Mouse (Mus musculus): ENCODE measurements around the gene Hs3st3a1. TPM values are rescaled to one million over a fixed set of nuclear protein-coding genes. Genes with fewer than 3 reads are reported as not detected.

Gene Hs3st3a1
- polyA plus RNA-seq, 1 experiment from 2014 or later: 1.1 TPM

DNA sequence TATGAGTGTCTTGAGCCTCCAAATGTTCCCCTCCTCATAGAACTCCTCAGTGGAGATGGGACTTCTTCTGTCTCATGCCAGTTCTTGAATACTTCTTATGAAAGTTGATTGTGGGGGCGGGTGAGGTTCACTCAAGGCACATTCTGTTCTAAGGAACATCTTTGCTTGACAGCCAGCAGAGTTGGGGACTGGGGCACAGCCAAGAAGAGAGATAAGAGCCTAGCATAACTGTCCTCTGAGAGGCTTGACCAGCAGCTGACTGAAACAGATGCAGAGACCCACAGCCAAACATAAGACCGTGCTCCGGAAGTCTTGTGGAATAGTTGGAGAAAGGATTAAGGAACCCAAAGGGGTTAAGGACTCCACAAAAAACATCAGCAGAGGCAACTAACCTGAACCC, 102.1 kb downstream of the Hs3st3a1 start:
- WGBS: 86% methylated on average over 3 of the region's 3 CpGs
- H3K4me3 ChIP-seq (replicated peaks; ENCODE audit: low read length): no peak overlapping the region
- no peak overlapping the region for H3K4me2 ChIP-seq (ENCODE audit: low read depth, low read length)
- no peaks in the 10 kb centered on the region for H3K27me3 ChIP-seq (ENCODE audit: control insufficient read depth, insufficient read depth, low read length)
- no peak overlapping the region for H3K27ac ChIP-seq (ENCODE audit: low read length)
- no peak for ATAC-seq (ENCODE audit: insufficient read depth, low FRiP score)
- H3K9ac ChIP-seq (ENCODE audit: low read length): no peak overlapping the region
- H3K9me3 ChIP-seq (replicated peaks; ENCODE audit: control insufficient read depth, low read length): no peaks in the 10 kb centered on the region
- H3K36me3 ChIP-seq (ENCODE audit: control insufficient read depth, insufficient read depth, low read length): no peaks in the 10 kb centered on the region
- no peaks in the 10 kb centered on the region for H3K4me1 ChIP-seq (ENCODE audit: control insufficient read depth, insufficient read depth, low read length)

DNA sequence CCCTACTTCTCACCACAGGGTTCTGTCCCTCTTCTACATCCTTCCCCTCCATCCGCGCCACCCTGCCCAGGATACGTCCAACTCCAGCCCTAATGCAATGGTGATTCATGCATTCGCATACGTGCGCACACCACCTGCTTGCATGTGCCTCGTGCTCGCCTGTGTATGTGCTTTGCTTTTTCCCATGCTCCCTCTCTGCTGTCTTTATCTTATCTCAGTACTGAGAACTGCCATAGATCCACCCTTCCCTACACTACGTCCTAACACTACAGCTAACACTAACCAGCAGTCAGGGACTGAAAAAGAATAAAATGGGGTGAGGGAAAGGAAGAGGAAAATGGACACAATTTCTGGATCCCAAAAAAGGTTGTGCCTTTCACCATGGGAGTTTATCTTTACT, 106.7 kb downstream of the Hs3st3a1 start:
- Histone ChIP-seq H3K27ac (ENCODE audit: low read length) (no peak overlapping the region), H3K4me2 (ENCODE audit: low read depth, low read length) (no peak overlapping the region), H3K4me1 (ENCODE audit: control insufficient read depth, insufficient read depth, low read length) (0 out of 2 replicates have a peak, but pooled peaks cover 3% of the 10 kb centered on the region), H3K9ac (ENCODE audit: low read length) (no peak overlapping the region), H3K9me3 (replicated peaks; ENCODE audit: control insufficient read depth, low read length) (no peaks in the 10 kb centered on the region), H3K27me3 (ENCODE audit: control insufficient read depth, insufficient read depth, low read length) (no peaks in the 10 kb centered on the region), H3K36me3 (ENCODE audit: control insufficient read depth, insufficient read depth, low read length) (no peaks in the 10 kb centered on the region), H3K4me3 (replicated peaks; ENCODE audit: low read length) (no peak overlapping the region)
- peak; percentile 81; the same call in 1 of the 2 replicates for ATAC-seq (ENCODE audit: insufficient read depth, low FRiP score)
- WGBS: 78% methylated on average over 9 of the region's 9 CpGs

DNA sequence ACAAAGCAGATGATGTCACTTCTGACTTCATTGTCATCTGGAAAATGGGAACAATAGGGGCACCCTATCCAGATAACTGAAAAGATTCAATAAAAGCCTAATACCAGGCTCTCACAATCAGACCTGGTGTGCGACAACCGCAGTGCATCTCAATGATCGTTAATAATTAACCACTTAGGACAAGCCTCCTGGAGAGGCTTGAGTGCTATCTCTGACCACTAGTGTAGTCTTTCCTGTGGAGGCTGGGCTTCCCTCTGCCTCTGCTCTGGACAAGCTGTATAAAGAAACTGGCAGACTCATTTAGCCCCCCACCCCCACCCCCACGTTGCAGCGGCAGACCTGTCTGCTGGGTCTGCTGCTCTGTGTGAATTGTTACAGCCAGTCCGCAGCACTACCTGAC, 107.2 kb downstream of the Hs3st3a1 start:
- Histone ChIP-seq H3K27me3 (ENCODE audit: control insufficient read depth, insufficient read depth, low read length) (no peaks in the 10 kb centered on the region), H3K4me2 (ENCODE audit: low read depth, low read length) (no peak overlapping the region), H3K36me3 (ENCODE audit: control insufficient read depth, insufficient read depth, low read length) (no peaks in the 10 kb centered on the region), H3K9ac (ENCODE audit: low read length) (no peak overlapping the region), H3K4me1 (ENCODE audit: control insufficient read depth, insufficient read depth, low read length) (0 out of 2 replicates have a peak, but pooled peaks cover 3% of the 10 kb centered on the region), H3K4me3 (replicated peaks; ENCODE audit: low read length) (no peak overlapping the region), H3K9me3 (replicated peaks; ENCODE audit: control insufficient read depth, low read length) (no peaks in the 10 kb centered on the region), H3K27ac (ENCODE audit: low read length) (no peak overlapping the region)
- WGBS: 43% methylated on average over 6 of the region's 6 CpGs
- ATAC-seq (ENCODE audit: insufficient read depth, low FRiP score): peak; percentile 77; the same call in 1 of the 2 replicates

DNA sequence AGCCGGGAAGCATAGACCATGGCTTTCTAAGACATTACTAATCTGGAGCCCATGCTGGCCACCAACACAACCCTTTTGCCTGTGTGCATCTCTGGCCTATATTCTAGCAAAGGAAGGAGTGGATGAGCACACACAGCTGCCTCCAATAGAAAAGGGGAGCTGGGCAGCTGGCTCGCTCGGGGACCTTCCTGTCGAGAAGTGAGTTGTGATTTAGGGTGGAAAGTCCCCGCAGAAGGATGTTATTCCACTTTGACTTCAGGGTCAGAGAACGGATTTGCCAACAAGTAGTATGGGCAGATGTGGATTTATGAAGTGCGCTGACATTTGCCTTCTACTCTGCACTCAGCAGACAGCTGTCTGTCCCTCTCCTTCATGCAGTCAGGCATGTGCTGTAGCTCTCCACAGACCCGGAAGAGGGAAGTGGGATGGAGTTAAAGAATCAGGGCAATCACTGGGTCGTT, 108.1 kb downstream of the Hs3st3a1 start:
- ATAC-seq (ENCODE audit: insufficient read depth, low FRiP score): no peak
- H3K27ac ChIP-seq (ENCODE audit: low read length): no peak overlapping the region
- H3K4me1 ChIP-seq (ENCODE audit: control insufficient read depth, insufficient read depth, low read length): 0 out of 2 replicates have a peak, but pooled peaks cover 3% of the 10 kb centered on the region
- no peak overlapping the region for H3K4me3 ChIP-seq (replicated peaks; ENCODE audit: low read length)
- H3K9ac ChIP-seq (ENCODE audit: low read length): no peak overlapping the region
- no peak overlapping the region for H3K4me2 ChIP-seq (ENCODE audit: low read depth, low read length)
- no peaks in the 10 kb centered on the region for H3K36me3 ChIP-seq (ENCODE audit: control insufficient read depth, insufficient read depth, low read length)
- H3K27me3 ChIP-seq (ENCODE audit: control insufficient read depth, insufficient read depth, low read length): no peaks in the 10 kb centered on the region
- no peaks in the 10 kb centered on the region for H3K9me3 ChIP-seq (replicated peaks; ENCODE audit: control insufficient read depth, low read length)
- WGBS: 52% methylated on average over 9 of the region's 9 CpGs

DNA sequence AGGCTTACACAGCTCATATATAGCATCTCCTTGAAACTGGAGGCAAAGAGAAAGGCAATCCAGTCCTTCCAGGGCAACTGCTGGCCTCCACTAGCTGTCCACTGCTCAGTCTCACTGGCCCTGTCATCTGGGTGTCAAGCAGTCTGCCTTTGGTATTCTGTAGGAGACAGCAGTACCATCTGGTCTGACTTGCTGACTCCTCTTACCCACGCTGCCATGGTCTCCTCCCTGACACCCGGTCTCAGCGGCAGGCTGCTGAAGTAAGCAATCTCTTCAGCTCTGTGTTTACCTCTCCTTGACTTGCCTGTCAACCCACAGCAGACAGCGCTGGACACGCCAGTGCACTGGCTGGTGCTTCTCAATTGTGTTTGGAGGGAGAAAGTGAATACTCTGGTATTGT, 109.1 kb downstream of the Hs3st3a1 start:
- Histone ChIP-seq H3K9ac (ENCODE audit: low read length) (no peak overlapping the region), H3K27me3 (ENCODE audit: control insufficient read depth, insufficient read depth, low read length) (no peaks in the 10 kb centered on the region), H3K4me1 (ENCODE audit: control insufficient read depth, insufficient read depth, low read length) (0 out of 2 replicates have a peak, but pooled peaks cover 3% of the 10 kb centered on the region), H3K9me3 (replicated peaks; ENCODE audit: control insufficient read depth, low read length) (no peaks in the 10 kb centered on the region), H3K27ac (ENCODE audit: low read length) (no peak overlapping the region), H3K4me3 (replicated peaks; ENCODE audit: low read length) (no peak overlapping the region), H3K36me3 (ENCODE audit: control insufficient read depth, insufficient read depth, low read length) (no peaks in the 10 kb centered on the region), H3K4me2 (ENCODE audit: low read depth, low read length) (no peak overlapping the region)
- 35% methylated on average over 5 of the region's 5 CpGs for WGBS
- ATAC-seq (ENCODE audit: insufficient read depth, low FRiP score): no peak

DNA sequence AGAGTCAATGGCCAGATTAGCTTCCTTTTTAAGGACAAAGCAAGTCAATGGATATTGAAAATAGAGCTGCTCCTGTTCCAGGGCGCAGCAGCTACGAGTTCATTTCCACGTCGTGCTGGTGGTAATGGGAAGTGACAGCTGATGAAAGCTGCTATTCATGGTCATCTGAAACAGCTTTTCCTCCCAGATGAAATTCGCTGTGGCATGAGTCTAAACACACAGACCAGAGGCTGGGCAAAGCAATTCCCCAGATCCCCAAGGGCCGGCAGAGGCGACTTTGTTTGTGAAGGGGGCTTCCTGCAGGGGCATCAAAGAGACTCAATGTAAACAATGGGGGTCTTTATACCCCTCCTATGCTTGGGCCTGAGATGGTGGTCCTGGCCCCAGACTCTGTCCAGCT, 114.2 kb downstream of the Hs3st3a1 start:
- H3K9me3 ChIP-seq (replicated peaks; ENCODE audit: control insufficient read depth, low read length): no peaks in the 10 kb centered on the region
- no peaks in the 10 kb centered on the region for H3K4me1 ChIP-seq (ENCODE audit: control insufficient read depth, insufficient read depth, low read length)
- H3K4me3 ChIP-seq (replicated peaks; ENCODE audit: low read length): no peak overlapping the region
- no peak overlapping the region for H3K9ac ChIP-seq (ENCODE audit: low read length)
- H3K27me3 ChIP-seq (ENCODE audit: control insufficient read depth, insufficient read depth, low read length): no peaks in the 10 kb centered on the region
- WGBS: 36% methylated on average over 7 of the region's 7 CpGs
- H3K27ac ChIP-seq (ENCODE audit: low read length): no peak overlapping the region
- no peaks in the 10 kb centered on the region for H3K36me3 ChIP-seq (ENCODE audit: control insufficient read depth, insufficient read depth, low read length)
- H3K4me2 ChIP-seq (ENCODE audit: low read depth, low read length): no peak overlapping the region
- ATAC-seq (ENCODE audit: insufficient read depth, low FRiP score): no peak

DNA sequence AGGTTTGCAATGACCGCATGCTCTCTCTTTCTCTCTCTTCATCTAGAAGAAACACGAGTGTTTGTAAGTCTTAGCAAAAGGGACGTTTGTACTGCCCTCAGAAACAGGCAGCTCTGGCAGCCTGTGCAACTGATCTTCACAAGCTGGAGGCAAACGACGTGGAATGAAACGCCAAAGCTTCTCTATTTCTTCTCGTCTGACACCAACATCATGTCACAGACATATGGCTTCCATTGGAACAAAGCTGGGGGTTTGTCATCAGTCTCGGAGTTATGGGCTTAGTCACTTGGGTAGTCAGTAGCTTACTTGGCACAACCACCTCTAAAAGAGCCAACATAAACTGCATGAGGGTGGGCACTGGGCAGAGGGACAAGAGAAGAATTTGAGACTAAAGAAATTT, 114.8 kb downstream of the Hs3st3a1 start:
- Histone ChIP-seq H3K9ac (ENCODE audit: low read length) (no peak overlapping the region), H3K4me1 (ENCODE audit: control insufficient read depth, insufficient read depth, low read length) (no peaks in the 10 kb centered on the region), H3K4me3 (replicated peaks; ENCODE audit: low read length) (no peak overlapping the region), H3K4me2 (ENCODE audit: low read depth, low read length) (no peak overlapping the region), H3K9me3 (replicated peaks; ENCODE audit: control insufficient read depth, low read length) (no peaks in the 10 kb centered on the region), H3K36me3 (ENCODE audit: control insufficient read depth, insufficient read depth, low read length) (no peaks in the 10 kb centered on the region), H3K27ac (ENCODE audit: low read length) (no peak overlapping the region), H3K27me3 (ENCODE audit: control insufficient read depth, insufficient read depth, low read length) (no peaks in the 10 kb centered on the region)
- no peak for ATAC-seq (ENCODE audit: insufficient read depth, low FRiP score)
- WGBS: 55% methylated on average over 8 of the region's 8 CpGs

DNA sequence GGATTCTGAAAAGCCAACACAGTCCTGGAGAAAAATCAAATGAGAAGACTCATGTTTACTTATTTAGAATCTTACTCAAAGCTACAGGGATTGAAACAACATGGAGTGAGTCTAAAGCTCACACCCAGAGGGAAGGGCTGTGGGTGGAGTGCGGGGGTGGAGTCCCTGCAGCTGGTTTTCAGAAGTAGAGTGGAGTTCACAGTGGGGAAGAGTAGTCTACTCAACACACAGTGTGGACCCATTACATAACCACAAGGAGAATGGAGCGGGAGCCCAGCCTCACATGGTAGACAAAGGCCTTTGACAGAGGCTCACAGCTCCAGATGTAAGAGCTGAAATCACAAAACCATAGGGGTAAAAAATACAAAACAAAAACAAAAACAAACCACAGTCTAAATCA, 123.2 kb downstream of the Hs3st3a1 start:
- H3K27me3 ChIP-seq (ENCODE audit: control insufficient read depth, insufficient read depth, low read length): no peaks in the 10 kb centered on the region
- no peaks in the 10 kb centered on the region for H3K4me1 ChIP-seq (ENCODE audit: control insufficient read depth, insufficient read depth, low read length)
- H3K9ac ChIP-seq (ENCODE audit: low read length): no peak overlapping the region
- H3K4me2 ChIP-seq (ENCODE audit: low read depth, low read length): no peak overlapping the region
- WGBS: 88% methylated on average over 2 of the region's 2 CpGs
- no peaks in the 10 kb centered on the region for H3K36me3 ChIP-seq (ENCODE audit: control insufficient read depth, insufficient read depth, low read length)
- H3K27ac ChIP-seq (ENCODE audit: low read length): no peak overlapping the region
- no peak for ATAC-seq (ENCODE audit: insufficient read depth, low FRiP score)
- H3K9me3 ChIP-seq (replicated peaks; ENCODE audit: control insufficient read depth, low read length): no peaks in the 10 kb centered on the region
- no peak overlapping the region for H3K4me3 ChIP-seq (replicated peaks; ENCODE audit: low read length)

DNA sequence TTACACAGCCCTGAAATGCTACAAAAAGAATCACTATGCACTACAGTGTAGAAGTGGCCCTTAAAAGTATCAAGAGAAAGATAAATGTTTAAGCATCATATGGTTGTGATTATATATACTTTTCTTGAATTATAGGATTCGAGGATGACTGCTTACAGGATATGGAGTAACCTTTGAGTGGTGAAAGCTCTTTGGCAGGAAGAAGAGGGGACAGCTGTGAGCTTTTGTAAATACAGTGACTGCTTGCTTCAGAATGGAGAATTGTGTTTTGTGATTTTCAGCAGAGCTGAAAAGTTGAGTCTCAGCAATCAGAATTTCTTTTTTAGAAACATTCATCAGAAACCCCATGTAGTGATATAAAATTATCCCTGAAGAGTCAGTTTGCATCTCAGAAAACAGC, 124.3 kb downstream of the Hs3st3a1 start:
- Histone ChIP-seq H3K9me3 (replicated peaks; ENCODE audit: control insufficient read depth, low read length) (no peaks in the 10 kb centered on the region), H3K4me1 (ENCODE audit: control insufficient read depth, insufficient read depth, low read length) (no peaks in the 10 kb centered on the region), H3K9ac (ENCODE audit: low read length) (no peak overlapping the region), H3K36me3 (ENCODE audit: control insufficient read depth, insufficient read depth, low read length) (no peaks in the 10 kb centered on the region), H3K27ac (ENCODE audit: low read length) (no peak overlapping the region), H3K27me3 (ENCODE audit: control insufficient read depth, insufficient read depth, low read length) (no peaks in the 10 kb centered on the region), H3K4me2 (ENCODE audit: low read depth, low read length) (no peak overlapping the region), H3K4me3 (replicated peaks; ENCODE audit: low read length) (no peak overlapping the region)
- 67% methylated on average over 1 of the region's 1 CpGs for WGBS
- no peak for ATAC-seq (ENCODE audit: insufficient read depth, low FRiP score)

DNA sequence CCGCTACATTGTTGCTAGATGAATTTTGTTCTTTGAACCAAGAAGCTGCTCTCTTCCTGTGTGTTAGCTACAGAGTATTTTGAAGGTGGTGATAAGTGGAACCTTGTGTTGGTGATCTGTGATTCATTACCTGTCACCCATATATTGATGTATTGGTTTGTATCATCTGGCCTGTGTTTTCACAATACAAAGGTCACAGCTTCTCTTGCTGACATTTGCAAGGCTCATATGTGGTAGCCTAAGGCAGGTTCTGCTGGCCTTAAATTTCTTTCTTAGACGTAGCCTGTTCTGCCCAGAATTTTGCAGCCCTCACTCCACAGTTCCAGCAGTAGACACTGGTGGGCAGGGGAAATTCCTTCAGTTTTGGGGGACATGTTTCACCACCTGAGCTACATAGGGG, 125.3 kb downstream of the Hs3st3a1 start:
- no peak for ATAC-seq (ENCODE audit: insufficient read depth, low FRiP score)
- H3K27me3 ChIP-seq (ENCODE audit: control insufficient read depth, insufficient read depth, low read length): no peaks in the 10 kb centered on the region
- H3K4me1 ChIP-seq (ENCODE audit: control insufficient read depth, insufficient read depth, low read length): no peaks in the 10 kb centered on the region
- H3K27ac ChIP-seq (ENCODE audit: low read length): no peak overlapping the region
- 80% methylated on average over 2 of the region's 2 CpGs for WGBS
- H3K36me3 ChIP-seq (ENCODE audit: control insufficient read depth, insufficient read depth, low read length): no peaks in the 10 kb centered on the region
- H3K9ac ChIP-seq (ENCODE audit: low read length): no peak overlapping the region
- H3K9me3 ChIP-seq (replicated peaks; ENCODE audit: control insufficient read depth, low read length): no peaks in the 10 kb centered on the region
- H3K4me2 ChIP-seq (ENCODE audit: low read depth, low read length): no peak overlapping the region
- no peak overlapping the region for H3K4me3 ChIP-seq (replicated peaks; ENCODE audit: low read length)

Measured in stomach, embryonic 16.5 days (tissue).